Mouse (Mus musculus) testis, postnatal 10 days (tissue): ENCODE measurements around the gene Ovol2.

ENCODE experiments used
- DNase-seq: peaks from one replicate; pipeline ENCODE4 v3.0.0; 2021; ENCODE audit warnings: low spot score

The Ovol2 gene

GRCm38 (mm10) chr2:144311372-144311771 lies 20.6 kb downstream of the Ovol2 start:
- DNase-seq: no peak

- no peak for DNase-seq
Measured at GRCm38 (mm10) chr2:144310273-144310672, 21.7 kb downstream of the Ovol2 start.

GRCm38 (mm10) chr2:144308561-144308960 lies 23.4 kb downstream of the Ovol2 start:
- DNase-seq: no peak

- DNase-seq: peak; percentile 49
Measured at GRCm38 (mm10) chr2:144305721-144306294, 26.1 kb downstream of the Ovol2 start.

- DNase-seq: no peak
Measured at GRCm38 (mm10) chr2:144301101-144301500, 30.8 kb downstream of the Ovol2 start.

- DNase-seq: no peak
Measured at GRCm38 (mm10) chr2:144299749-144300669, 31.9 kb downstream of the Ovol2 start.

GRCm38 (mm10) chr2:144295145-144295735 lies 36.7 kb downstream of the Ovol2 start:
- no peak for DNase-seq

- DNase-seq: no peak
Measured at GRCm38 (mm10) chr2:144291600-144292305, 40.2 kb downstream of the Ovol2 start.

GRCm38 (mm10) chr2:144290321-144290720 lies 41.6 kb downstream of the Ovol2 start:
- no peak for DNase-seq

GRCm38 (mm10) chr2:144281417-144281816 lies 50.5 kb downstream of the Ovol2 start:
- no peak for DNase-seq

GRCm38 (mm10) chr2:144280568-144280967 lies 51.4 kb downstream of the Ovol2 start:
- DNase-seq: no peak

GRCm38 (mm10) chr2:144279742-144280141 lies 52.2 kb downstream of the Ovol2 start:
- DNase-seq: peak; percentile 81

- DNase-seq: no peak
Measured at GRCm38 (mm10) chr2:144276885-144277284, 55.1 kb downstream of the Ovol2 start.

- DNase-seq: no peak
Measured at GRCm38 (mm10) chr2:144274741-144275140, 57.2 kb downstream of the Ovol2 start.

- no peak for DNase-seq
Measured at GRCm38 (mm10) chr2:144272088-144272487, 59.9 kb downstream of the Ovol2 start.

- peak; percentile 94 for DNase-seq
Measured at GRCm38 (mm10) chr2:144270507-144271420, 61.2 kb downstream of the Ovol2 start, which contains the start of the genes Mgme1 and Snx5. TSS of gene Mgme1 (plus strand) at chr2:144270663. TSS of gene Snx5 (minus strand) at chr2:144270906.

GRCm38 (mm10) chr2:144269679-144270475 lies 62.1 kb downstream of the Ovol2 start:
- no peak for DNase-seq

GRCm38 (mm10) chr2:144269306-144269650 lies 62.7 kb downstream of the Ovol2 start:
- DNase-seq: no peak

- DNase-seq: no peak
Measured at GRCm38 (mm10) chr2:144268446-144269305, 63.3 kb downstream of the Ovol2 start.

- DNase-seq: no peak
Measured at GRCm38 (mm10) chr2:144267731-144268015, 64.3 kb downstream of the Ovol2 start.
